Mouse (Mus musculus) olfactory bulb, adult 2 months (tissue): ENCODE measurements around the gene Cdk5rap3.

Source experiments
- CTCF ChIP-seq: fragments of 200-500 bp; IDR thresholded peaks from 2 replicates; pipeline ENCODE4 v1.5.1; 2012; ENCODE audit warnings: low read depth, mild to moderate bottlenecking, low read length, moderate library complexity; ENCODE audit not compliant: insufficient read depth
- POLR2A ChIP-seq: fragments of 200-500 bp; IDR thresholded peaks from 2 replicates; pipeline ENCODE4 v1.6.1; 2012; ENCODE audit warnings: mild to moderate bottlenecking, low read depth, low read length, moderate library complexity; ENCODE audit not compliant: insufficient read depth

- TF ChIP-seq CTCF (no peak), POLR2A (no peak)
Observed at GRCm38 (mm10) chr11:96901332-96901731, 15.0 kb downstream of the Cdk5rap3 start.
